Mouse (Mus musculus): ENCODE data around the gene Bicc1. TPM values are rescaled to one million over a fixed set of nuclear protein-coding genes. Genes with fewer than 3 reads are reported as not detected.
A peak's percentile ranks its signal among the peaks of the same experiment; 100 is the strongest.

Gene Bicc1
- total and polyA plus RNA-seq, 2 experiments from 2014 or later = 4.9 to 6.5 TPM

GRCm38 (mm10) chr10:70976633-70977032 lies 182.9 kb downstream of the Bicc1 start:
- DNase-seq (ENCODE audit: low spot score) (no peak), ATAC-seq (ENCODE audit: low FRiP score) (no peak)
- Histone ChIP-seq H3K9me3 (ENCODE audit: low read length) (no peaks in the 10 kb centered on the region), H3K4me2 (ENCODE audit: low read depth, low read length, poor library complexity, severe bottlenecking) (no peak overlapping the region), H3K4me1 (ENCODE audit: insufficient read depth, low read length) (no peaks in the 10 kb centered on the region), H3K4me3 (ENCODE audit: low read depth, low read length) (no peak overlapping the region), H3K9ac (replicated peaks; ENCODE audit: low read length, poor library complexity, severe bottlenecking) (no peak overlapping the region), H3K36me3 (ENCODE audit: insufficient read depth, low read length) (no peaks in the 10 kb centered on the region), H3K27ac (ENCODE audit: low read depth, low read length) (no peak overlapping the region), H3K27me3 (ENCODE audit: insufficient read depth, low read length) (no peaks in the 10 kb centered on the region)
- TF ChIP-seq CTCF (IDR thresholded peaks at IDR 0.05) = no peak
- 82% methylated on average over 9 of the region's 9 CpGs for WGBS

GRCm38 (mm10) chr10:70971156-70971555 lies 188.3 kb downstream of the Bicc1 start:
- no peak for ATAC-seq (ENCODE audit: low FRiP score)
- no peak for TF ChIP-seq CTCF (IDR thresholded peaks at IDR 0.05)
- Histone ChIP-seq H3K36me3 (ENCODE audit: insufficient read depth, low read length) (no peaks in the 10 kb centered on the region), H3K27me3 (ENCODE audit: insufficient read depth, low read length) (no peaks in the 10 kb centered on the region), H3K4me3 (ENCODE audit: low read depth, low read length) (no peak overlapping the region), H3K9me3 (ENCODE audit: low read length) (no peaks in the 10 kb centered on the region), H3K9ac (replicated peaks; ENCODE audit: low read length, poor library complexity, severe bottlenecking) (no peak overlapping the region), H3K4me1 (ENCODE audit: insufficient read depth, low read length) (no peaks in the 10 kb centered on the region), H3K4me2 (ENCODE audit: low read depth, low read length, poor library complexity, severe bottlenecking) (no peak overlapping the region), H3K27ac (ENCODE audit: low read depth, low read length) (no peak overlapping the region)
- WGBS = 68% methylated on average over 11 of the region's 11 CpGs
- DNase-seq (ENCODE audit: low spot score) = no peak

GRCm38 (mm10) chr10:70968848-70969683 lies 190.4 kb downstream of the Bicc1 start:
- DNase-seq (ENCODE audit: low spot score) (no peak), ATAC-seq (ENCODE audit: low FRiP score) (no peak)
- Histone ChIP-seq H3K4me1 (ENCODE audit: insufficient read depth, low read length) (no peaks in the 10 kb centered on the region), H3K27me3 (ENCODE audit: insufficient read depth, low read length) (no peaks in the 10 kb centered on the region), H3K9me3 (ENCODE audit: low read length) (no peaks in the 10 kb centered on the region), H3K4me3 (ENCODE audit: low read depth, low read length) (no peak overlapping the region), H3K9ac (replicated peaks; ENCODE audit: low read length, poor library complexity, severe bottlenecking) (no peak overlapping the region), H3K4me2 (ENCODE audit: low read depth, low read length, poor library complexity, severe bottlenecking) (no peak overlapping the region), H3K36me3 (ENCODE audit: insufficient read depth, low read length) (no peaks in the 10 kb centered on the region), H3K27ac (ENCODE audit: low read depth, low read length) (no peak overlapping the region)
- TF ChIP-seq CTCF (IDR thresholded peaks at IDR 0.05) = no peak
- 80% methylated on average over 13 of the region's 13 CpGs for WGBS

GRCm38 (mm10) chr10:70966642-70967345 lies 192.7 kb downstream of the Bicc1 start:
- no peak for ATAC-seq (ENCODE audit: low FRiP score)
- H3K9me3 ChIP-seq (ENCODE audit: low read length) = no peaks in the 10 kb centered on the region
- no peak overlapping the region for H3K4me2 ChIP-seq (ENCODE audit: low read depth, low read length, poor library complexity, severe bottlenecking)
- WGBS = 70% methylated on average over 16 of the region's 16 CpGs
- TF ChIP-seq CTCF (IDR thresholded peaks at IDR 0.05) = peak; percentile 43
- H3K4me1 ChIP-seq (ENCODE audit: insufficient read depth, low read length) = no peaks in the 10 kb centered on the region
- no peaks in the 10 kb centered on the region for H3K27me3 ChIP-seq (ENCODE audit: insufficient read depth, low read length)
- H3K36me3 ChIP-seq (ENCODE audit: insufficient read depth, low read length) = no peaks in the 10 kb centered on the region
- H3K27ac ChIP-seq (ENCODE audit: low read depth, low read length) = no peak overlapping the region
- no peak for DNase-seq (ENCODE audit: low spot score)
- H3K4me3 ChIP-seq (ENCODE audit: low read depth, low read length) = no peak overlapping the region
- no peak overlapping the region for H3K9ac ChIP-seq (replicated peaks; ENCODE audit: low read length, poor library complexity, severe bottlenecking)

GRCm38 (mm10) chr10:70964706-70965105 lies 194.8 kb downstream of the Bicc1 start:
- H3K4me2 ChIP-seq (ENCODE audit: low read depth, low read length, poor library complexity, severe bottlenecking) = no peak overlapping the region
- ATAC-seq (ENCODE audit: low FRiP score) = no peak

GRCm38 (mm10) chr10:70963599-70964193 lies 195.8 kb downstream of the Bicc1 start:
- WGBS = 48% methylated on average over 8 of the region's 8 CpGs
- Histone ChIP-seq H3K9ac (replicated peaks; ENCODE audit: low read length, poor library complexity, severe bottlenecking) (no peak overlapping the region), H3K27me3 (ENCODE audit: insufficient read depth, low read length) (no peaks in the 10 kb centered on the region), H3K27ac (ENCODE audit: low read depth, low read length) (no peak overlapping the region), H3K36me3 (ENCODE audit: insufficient read depth, low read length) (no peaks in the 10 kb centered on the region), H3K9me3 (ENCODE audit: low read length) (no peaks in the 10 kb centered on the region), H3K4me2 (ENCODE audit: low read depth, low read length, poor library complexity, severe bottlenecking) (no peak overlapping the region), H3K4me3 (ENCODE audit: low read depth, low read length) (no peak overlapping the region), H3K4me1 (ENCODE audit: insufficient read depth, low read length) (no peaks in the 10 kb centered on the region)
- DNase-seq (ENCODE audit: low spot score) (peak; percentile 87), ATAC-seq (ENCODE audit: low FRiP score) (no peak)
- TF ChIP-seq CTCF (IDR thresholded peaks at IDR 0.05) = peak; percentile 84

More at GRCm38 (mm10) chr10:70964706-70965105, 194.8 kb downstream of the Bicc1 start:
- no peak for DNase-seq (ENCODE audit: low spot score)
- no peak overlapping the region for H3K9ac ChIP-seq (replicated peaks; ENCODE audit: low read length, poor library complexity, severe bottlenecking)
- no peak overlapping the region for H3K27ac ChIP-seq (ENCODE audit: low read depth, low read length)
- no peaks in the 10 kb centered on the region for H3K4me1 ChIP-seq (ENCODE audit: insufficient read depth, low read length)
- no peak for TF ChIP-seq CTCF (IDR thresholded peaks at IDR 0.05)
- WGBS = 30% methylated on average over 8 of the region's 8 CpGs
- no peak overlapping the region for H3K4me3 ChIP-seq (ENCODE audit: low read depth, low read length)
- no peaks in the 10 kb centered on the region for H3K36me3 ChIP-seq (ENCODE audit: insufficient read depth, low read length)
- H3K9me3 ChIP-seq (ENCODE audit: low read length) = no peaks in the 10 kb centered on the region
- no peaks in the 10 kb centered on the region for H3K27me3 ChIP-seq (ENCODE audit: insufficient read depth, low read length)

Measured in midbrain, postnatal 0 days (tissue).